Mouse (Mus musculus): Measurements from ENCODE around the gene Ndufa13. TPM values are rescaled to one million over a fixed set of nuclear protein-coding genes. Genes with fewer than 3 reads are reported as not detected.
A peak's percentile ranks its signal among the peaks of the same experiment; 100 is the strongest.

The Ndufa13 gene
- polyA plus RNA-seq, 1 experiment from 2014 or later = 205 TPM

- no peak for TF ChIP-seq CTCF (IDR thresholded peaks at IDR 0.05; ENCODE audit: low read depth)
- no peak for TF ChIP-seq EP300 (optimal IDR thresholded peaks at IDR 0.05)
- no peak overlapping the region for H3K4me3 ChIP-seq (ENCODE audit: low read depth, low read length)
- peaks cover 24% of the 10 kb centered on the region for H3K36me3 ChIP-seq (ENCODE audit: control insufficient read depth, insufficient read depth, low read length)
- H3K9ac ChIP-seq (ENCODE audit: low read length) = no peak overlapping the region
- DNase-seq (ENCODE audit: low spot score) = no peak
- no peaks in the 10 kb centered on the region for H3K27me3 ChIP-seq (ENCODE audit: control insufficient read depth, insufficient read depth, low read length)
- H3K27ac ChIP-seq (replicated peaks) = no peak overlapping the region
- H3K4me1 ChIP-seq (replicated peaks; ENCODE audit: control insufficient read depth, insufficient read depth) = peaks cover 3% of the 10 kb centered on the region; the same call in 1 of the 2 replicates
- WGBS = 85% methylated on average over 2 of the region's 2 CpGs
- no peak for ATAC-seq (ENCODE audit: low FRiP score, low TSS enrichment)
- H3K9me3 ChIP-seq (ENCODE audit: control insufficient read depth, low read length) = no peaks in the 10 kb centered on the region
- H3K4me2 ChIP-seq (replicated peaks; ENCODE audit: low read depth) = no peak overlapping the region
These were observed 3.9 kb upstream of the Ndufa13 start for GRCm38 (mm10) chr8:69906260-69906659.

- Histone ChIP-seq H3K4me3 (ENCODE audit: low read depth, low read length) (no peak overlapping the region), H3K9ac (ENCODE audit: low read length) (no peak overlapping the region), H3K27me3 (ENCODE audit: control insufficient read depth, insufficient read depth, low read length) (no peaks in the 10 kb centered on the region), H3K4me2 (replicated peaks; ENCODE audit: low read depth) (no peak overlapping the region), H3K27ac (replicated peaks) (no peak overlapping the region), H3K9me3 (ENCODE audit: control insufficient read depth, low read length) (no peaks in the 10 kb centered on the region), H3K36me3 (ENCODE audit: control insufficient read depth, insufficient read depth, low read length) (peaks cover 12% of the 10 kb centered on the region), H3K4me1 (replicated peaks; ENCODE audit: control insufficient read depth, insufficient read depth) (peaks cover 3% of the 10 kb centered on the region; the same call in 1 of the 2 replicates)
- TF ChIP-seq CTCF (IDR thresholded peaks at IDR 0.05; ENCODE audit: low read depth) (no peak), EP300 (optimal IDR thresholded peaks at IDR 0.05) (no peak)
- DNase-seq (ENCODE audit: low spot score) (no peak), ATAC-seq (ENCODE audit: low FRiP score, low TSS enrichment) (no peak)
- WGBS = 80% methylated on average over 8 of the region's 8 CpGs
These were observed 1.7 kb upstream of the Ndufa13 start for GRCm38 (mm10) chr8:69904096-69904495.

GRCm38 (mm10) chr8:69903063-69903542, 745 bp upstream of the Ndufa13 start:
- WGBS = 5% methylated on average over 44 of the region's 45 CpGs
- peak overlapping the region; percentile 94 for H3K27ac ChIP-seq (replicated peaks)
- no peak for TF ChIP-seq EP300 (optimal IDR thresholded peaks at IDR 0.05)
- no peak; the same call in 1 of the 2 replicates for TF ChIP-seq CTCF (IDR thresholded peaks at IDR 0.05; ENCODE audit: low read depth)
- peak; percentile 98 for DNase-seq (ENCODE audit: low spot score)
- peaks cover 10% of the 10 kb centered on the region; the same call in 1 of the 2 replicates for H3K36me3 ChIP-seq (ENCODE audit: control insufficient read depth, insufficient read depth, low read length)
- H3K9ac ChIP-seq (ENCODE audit: low read length) = peak overlapping the region; percentile 72
- H3K27me3 ChIP-seq (ENCODE audit: control insufficient read depth, insufficient read depth, low read length) = no peaks in the 10 kb centered on the region
- H3K9me3 ChIP-seq (ENCODE audit: control insufficient read depth, low read length) = no peaks in the 10 kb centered on the region
- ATAC-seq (ENCODE audit: low FRiP score, low TSS enrichment) = peak; percentile 85
- peak overlapping the region; percentile 92 for H3K4me2 ChIP-seq (replicated peaks; ENCODE audit: low read depth)
- peaks cover 3% of the 10 kb centered on the region; the same call in 1 of the 2 replicates for H3K4me1 ChIP-seq (replicated peaks; ENCODE audit: control insufficient read depth, insufficient read depth)
- H3K4me3 ChIP-seq (ENCODE audit: low read depth, low read length) = peak overlapping the region; percentile 75

- H3K27me3 ChIP-seq (ENCODE audit: control insufficient read depth, insufficient read depth, low read length) = no peaks in the 10 kb centered on the region
- ATAC-seq (ENCODE audit: low FRiP score, low TSS enrichment) (peak; percentile 78), DNase-seq (ENCODE audit: low spot score) (peak; percentile 98)
- H3K9ac ChIP-seq (ENCODE audit: low read length) = peak overlapping the region; percentile 79
- H3K4me3 ChIP-seq (ENCODE audit: low read depth, low read length) = peak overlapping the region; percentile 75
- peak overlapping the region; percentile 94 for H3K27ac ChIP-seq (replicated peaks)
- peak; percentile 74 for TF ChIP-seq CTCF (IDR thresholded peaks at IDR 0.05; ENCODE audit: low read depth)
- TF ChIP-seq EP300 (optimal IDR thresholded peaks at IDR 0.05) = peak; percentile 45
- H3K4me2 ChIP-seq (replicated peaks; ENCODE audit: low read depth) = peak overlapping the region; percentile 92
- 1% methylated on average over 41 of the region's 41 CpGs for WGBS
- H3K36me3 ChIP-seq (ENCODE audit: control insufficient read depth, insufficient read depth, low read length) = peaks cover 4% of the 10 kb centered on the region; the same call in 1 of the 2 replicates
- H3K9me3 ChIP-seq (ENCODE audit: control insufficient read depth, low read length) = no peaks in the 10 kb centered on the region
- H3K4me1 ChIP-seq (replicated peaks; ENCODE audit: control insufficient read depth, insufficient read depth) = peaks cover 3% of the 10 kb centered on the region; the same call in 1 of the 2 replicates
These were observed 735 bp downstream of the Ndufa13 start for GRCm38 (mm10) chr8:69901484-69902162.

GRCm38 (mm10) chr8:69900895-69901451, 1.4 kb downstream of the Ndufa13 start:
- ATAC-seq (ENCODE audit: low FRiP score, low TSS enrichment) = no peak
- DNase-seq (ENCODE audit: low spot score) = no peak
- peaks cover 4% of the 10 kb centered on the region; the same call in 1 of the 2 replicates for H3K36me3 ChIP-seq (ENCODE audit: control insufficient read depth, insufficient read depth, low read length)

More at GRCm38 (mm10) chr8:69900895-69901451, 1.4 kb downstream of the Ndufa13 start:
- Histone ChIP-seq H3K4me1 (replicated peaks; ENCODE audit: control insufficient read depth, insufficient read depth) (peaks cover 3% of the 10 kb centered on the region; the same call in 1 of the 2 replicates), H3K27me3 (ENCODE audit: control insufficient read depth, insufficient read depth, low read length) (no peaks in the 10 kb centered on the region), H3K27ac (replicated peaks) (peak overlapping the region; percentile 94), H3K4me3 (ENCODE audit: low read depth, low read length) (peak overlapping the region; percentile 75), H3K9me3 (ENCODE audit: control insufficient read depth, low read length) (no peaks in the 10 kb centered on the region), H3K4me2 (replicated peaks; ENCODE audit: low read depth) (peak overlapping the region; percentile 92), H3K9ac (ENCODE audit: low read length) (peak overlapping the region; percentile 79)
- TF ChIP-seq EP300 (optimal IDR thresholded peaks at IDR 0.05) (no peak), CTCF (IDR thresholded peaks at IDR 0.05; ENCODE audit: low read depth) (no peak)
- 16% methylated on average over 12 of the region's 12 CpGs for WGBS

All from stomach, postnatal 0 days (tissue).